Mouse (Mus musculus) embryonic stem cell, embryonic (primary cell): ENCODE measurements around the gene Zfp212.

Source experiments
- CTCF ChIA-PET, 4 experiments: fragments of 300-600 bp in 2 of 4; fragments of 350-600 bp in 2 of 4; sonication (Branson Sonifier 250); formaldehyde crosslinking; loops; one replicate each; lab custom pipeline; 2022; ENCODE audit warnings: inconsistent platforms in 2 of 4; lab: Charles Lee
- POLR2A ChIA-PET, 4 experiments: fragments of 300-600 bp in 2 of 4; fragments of 350-600 bp in 2 of 4; sonication (Branson Sonifier 250); formaldehyde crosslinking; loops; one replicate each; lab custom pipeline; 2022; ENCODE audit warnings: antibody characterized with exemption in 4 of 4, inconsistent platforms in 1 of 4; lab: Charles Lee

Gene Zfp212

DNA sequence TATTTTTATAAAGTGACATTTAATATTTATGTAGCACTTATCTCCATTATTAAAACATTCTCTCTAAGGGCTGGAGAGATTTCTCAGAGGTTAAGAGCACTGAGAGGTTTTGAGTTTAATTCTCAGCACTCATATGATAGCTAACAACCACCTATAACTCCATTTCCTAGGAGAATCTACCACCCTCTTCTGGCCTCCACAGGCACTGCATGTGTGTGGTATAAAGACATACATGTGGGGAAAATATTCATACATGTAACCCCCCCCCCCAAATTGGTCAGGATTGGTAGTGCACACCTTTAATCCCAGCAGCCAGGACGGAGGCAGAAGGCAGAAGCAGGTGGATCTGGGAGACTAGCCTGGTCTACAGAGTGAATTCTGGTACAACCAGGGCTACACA lies 54.3 kb downstream of the Zfp212 start:
- ChIA-PET POLR2A (interaction anchor here in 3 of 4 experiments (0.6 to 1.2 kb wide), 8 partner anchors 13 to 161 kb away, joined by 3 to 9 read pairs (median 4); partner anchors contain the start of gene Pdia4 (in 1 of the 3)), CTCF (interaction anchor here (0.5 to 1.2 kb wide), 8 partner anchors 16 to 1621 kb away, joined by 3 to 20 read pairs (median 3); partner anchors contain the start of genes Zfp398 (in 1 of the 4) and Zfp956 (in 1 of the 4))

DNA sequence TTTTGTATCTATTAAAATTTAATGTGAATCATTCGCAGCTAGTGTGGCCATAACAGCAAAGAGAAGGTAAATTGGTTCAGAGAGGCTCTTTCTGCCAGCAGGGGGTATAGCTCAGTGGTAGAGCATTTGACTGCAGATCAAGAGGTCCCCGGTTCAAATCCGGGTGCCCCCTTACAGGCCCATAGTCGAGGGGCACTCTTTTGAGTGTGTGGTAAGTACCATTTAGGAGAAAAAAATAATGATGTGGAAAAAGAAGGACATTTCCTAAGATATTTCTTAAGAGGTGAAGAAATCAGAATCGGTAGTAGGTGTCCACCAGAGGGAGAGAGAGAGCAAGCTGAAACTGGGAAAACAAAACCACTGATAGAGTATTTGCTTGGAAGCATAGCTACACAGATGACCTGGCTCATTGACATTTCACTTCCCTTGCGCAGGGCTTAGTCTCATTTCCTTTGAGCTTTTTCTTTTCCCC lies 58.7 kb downstream of the Zfp212 start:
- CTCF ChIA-PET: interaction anchor here (0.5 to 2.8 kb wide), 41 partner anchors 8 to 1586 kb away, joined by 3 to 11 read pairs (median 4); partner anchors contain the start of genes Zfp398 (in 2 of the 4), Pdia4 (in 1 of the 4), Zfp282 (in 1 of the 4) and Zfp746 (in 1 of the 4)
- POLR2A ChIA-PET: interaction anchor here (0.6 to 2.6 kb wide), 26 partner anchors 9 to 893 kb away, joined by 3 to 11 read pairs (median 4); partner anchors contain the start of genes Zfp398 (in 3 of the 4), Zfp746 (in 2 of the 4), Zfp956 (in 2 of the 4) and Pdia4 (in 1 of the 4)
